Comparison of ENCODE assay signal across 25 mouse cellular contexts in genomic region chr9:62551531-62551930, GRCm38 (mm10). TPM values are rescaled to one million over a fixed set of nuclear protein-coding genes. Genes with fewer than 3 reads are reported as not detected.
DNase-seq lines count a peak whose midpoint lies in the region; ATAC-seq and TF ChIP-seq lines count a peak whose summit lies in the region.
"Had no signal": no experiment of that assay in that cellular context is flagged by ENCODE, and none has a peak within 500 bp of the region (broad histone marks: within the 10 kb centered on the region; RNA-seq: fewer than 3 reads in every experiment).

No protein-coding gene starts in this region.

- peak; percentile 81 for DNase-seq in midbrain, embryonic 11.5 days (ENCODE audit: low spot score, missing footprints)
- no peak for DNase-seq in midbrain, postnatal 0 days (ENCODE audit: low spot score)
- DNase-seq in cerebellum, adult 2 months, result peak; percentile 20 to 33
- DNase-seq in cerebellum, adult 9-11 months, result peak; percentile 52
- DNase-seq in embryo, embryonic 9.5 days (ENCODE audit: extremely low spot score), result no peak
- DNase-seq in lung, adult 18-20 months, result no peak
- DNase-seq in ovary, adult 18-20 months (ENCODE audit: low spot score), result no peak
- DNase-seq: adrenal gland, postnatal 10 days; adrenal gland, postnatal 36 days; gastrocnemius, postnatal 10 days; gastrocnemius, postnatal 36 days; heart, postnatal 14 days; heart, postnatal 4 days; kidney, adult 18-20 months had no signal

- H3K4me1 ChIP-seq in midbrain, embryonic 11.5 days (ENCODE audit: control insufficient read depth, insufficient read depth, low read length), result peaks cover 16% of the 10 kb centered on the region
- H3K4me1 ChIP-seq in midbrain, postnatal 0 days (ENCODE audit: insufficient read depth, low read length), result peaks cover 9% of the 10 kb centered on the region; the same call in 1 of the 2 replicates
- H3K4me1 ChIP-seq in cerebellum, adult 2 months (ENCODE audit: control insufficient read depth, insufficient read depth, low read length), result peaks cover 35% of the 10 kb centered on the region
- H3K4me1 ChIP-seq: embryonic facial prominence, embryonic 13.5 days; heart, embryonic 13.5 days had no signal

- H3K4me3 ChIP-seq in midbrain, embryonic 11.5 days (ENCODE audit: low read depth, low read length), result no peak overlapping the region
- H3K4me3 ChIP-seq in midbrain, postnatal 0 days (ENCODE audit: low read depth, low read length), result no peak overlapping the region
- H3K4me3 ChIP-seq in cerebellum, adult 2 months (replicated peaks; ENCODE audit: insufficient read depth, low read depth, low read length), result no peak overlapping the region
- H3K4me3 ChIP-seq: embryonic facial prominence, embryonic 10.5 days; embryonic facial prominence, embryonic 13.5 days; erythroblast, embryonic 14.5 days; forebrain, embryonic 12.5 days; forebrain, embryonic 15.5 days; heart, adult 2 months; heart, embryonic 10.5 days; heart, embryonic 13.5 days had no signal

- H3K4me2 ChIP-seq in midbrain, embryonic 11.5 days, result no peak overlapping the region
- H3K4me2 ChIP-seq in midbrain, postnatal 0 days (ENCODE audit: low read depth, low read length, poor library complexity, severe bottlenecking), result no peak overlapping the region
- H3K4me2 ChIP-seq: embryonic facial prominence, embryonic 13.5 days; forebrain, embryonic 12.5 days; forebrain, embryonic 15.5 days; heart, embryonic 13.5 days; hindbrain, embryonic 14.5 days had no signal

- no peaks in the 10 kb centered on the region for H3K9me3 ChIP-seq in midbrain, embryonic 11.5 days (ENCODE audit: control insufficient read depth, low read length)
- no peaks in the 10 kb centered on the region for H3K9me3 ChIP-seq in midbrain, postnatal 0 days (ENCODE audit: low read length)
- H3K9me3 ChIP-seq: embryonic facial prominence, embryonic 10.5 days; embryonic facial prominence, embryonic 13.5 days; forebrain, embryonic 12.5 days; forebrain, embryonic 15.5 days; heart, embryonic 10.5 days; heart, embryonic 13.5 days had no signal

- no peaks in the 10 kb centered on the region for H3K36me3 ChIP-seq in midbrain, embryonic 11.5 days (ENCODE audit: control insufficient read depth, insufficient read depth, low read length)
- H3K36me3 ChIP-seq in midbrain, postnatal 0 days (ENCODE audit: insufficient read depth, low read length), result no peaks in the 10 kb centered on the region
- H3K36me3 ChIP-seq: embryonic facial prominence, embryonic 10.5 days; embryonic facial prominence, embryonic 13.5 days; forebrain, embryonic 12.5 days; forebrain, embryonic 15.5 days; heart, embryonic 10.5 days; heart, embryonic 13.5 days had no signal

- WGBS in midbrain, embryonic 11.5 days, result 73% methylated on average over 3 of the region's 3 CpGs
- WGBS in midbrain, postnatal 0 days, result 92% methylated on average over 3 of the region's 3 CpGs
- WGBS in cerebellum, adult 2 months, result 85% methylated on average over 3 of the region's 3 CpGs

- ATAC-seq in midbrain, embryonic 11.5 days (ENCODE audit: low FRiP score), result no peak
- ATAC-seq in midbrain, postnatal 0 days (ENCODE audit: low FRiP score), result no peak
- ATAC-seq: forebrain, embryonic 15.5 days; inflammation-experienced regulatory T-cells, adult 6 months; Patski had no signal

- H3K27me3 ChIP-seq in midbrain, embryonic 11.5 days (ENCODE audit: control insufficient read depth, insufficient read depth, low read length), result no peaks in the 10 kb centered on the region
- no peaks in the 10 kb centered on the region for H3K27me3 ChIP-seq in midbrain, postnatal 0 days (ENCODE audit: insufficient read depth, low read length)
- no peaks in the 10 kb centered on the region for H3K27me3 ChIP-seq in cerebellum, adult 2 months (ENCODE audit: control insufficient read depth, insufficient read depth, low read length)
- H3K27me3 ChIP-seq: embryonic facial prominence, embryonic 13.5 days; forebrain, embryonic 12.5 days; forebrain, embryonic 15.5 days; Patski had no signal

- no peak overlapping the region for H3K27ac ChIP-seq in midbrain, embryonic 11.5 days (ENCODE audit: low read depth, low read length)
- no peak overlapping the region for H3K27ac ChIP-seq in midbrain, postnatal 0 days (ENCODE audit: low read depth, low read length)
- peak overlapping the region; percentile 51; the same call in 1 of the 2 replicates for H3K27ac ChIP-seq in cerebellum, adult 2 months (ENCODE audit: insufficient read depth, low read length)
- H3K27ac ChIP-seq: embryonic facial prominence, embryonic 10.5 days; embryonic facial prominence, embryonic 13.5 days; forebrain, embryonic 12.5 days; forebrain, embryonic 15.5 days; heart, adult 2 months; heart, embryonic 10.5 days; heart, embryonic 13.5 days; hindbrain, embryonic 14.5 days had no signal

- no peak overlapping the region for H3K9ac ChIP-seq in midbrain, embryonic 11.5 days (ENCODE audit: low read length)
- no peak overlapping the region for H3K9ac ChIP-seq in midbrain, postnatal 0 days (replicated peaks; ENCODE audit: low read length, poor library complexity, severe bottlenecking)
- H3K9ac ChIP-seq: embryonic facial prominence, embryonic 13.5 days; forebrain, embryonic 12.5 days; forebrain, embryonic 15.5 days; heart, embryonic 13.5 days; hindbrain, embryonic 14.5 days had no signal

- TF ChIP-seq POLR2A in cerebellum, adult 2 months (IDR thresholded peaks at IDR 0.05; ENCODE audit: borderline replicate concordance, insufficient read depth, low read length), result no peak

- TF ChIP-seq CTCF in midbrain, postnatal 0 days (IDR thresholded peaks at IDR 0.05), result no peak
- no peak for TF ChIP-seq CTCF in cerebellum, adult 2 months (IDR thresholded peaks at IDR 0.05; ENCODE audit: borderline replicate concordance, insufficient read depth, low read depth, low read length)

RNA-seq across cellular contexts. Expression of gene Coro2b, which starts 14.7 kb away (rescaled TPM):
- 15.3 and 15.7 TPM in 2 replicates for polyA plus RNA-seq in midbrain, embryonic 11.5 days (2014; fragmentation: Nextera tagmentation; extraction: Ambion mirVana)
- total RNA-seq in midbrain, postnatal 0 days (2014; rRNA removed), result 36.2 and 45.8 TPM in 2 replicates
- polyA plus RNA-seq in midbrain, postnatal 0 days (2015; fragmentation: Nextera tagmentation; extraction: Ambion mirVana), result 21.4 and 22.8 TPM in 2 replicates
- 210 and 244 TPM in 2 replicates for polyA plus RNA-seq in cerebellum, adult 2 months (2012; rRNA removed)
- polyA plus RNA-seq: erythroblast, embryonic 14.5 days had no signal

Comparison
In these comparisons a context has a peak if more than half of its experiments do, and no peak if none do; other contexts are left out.
1. DNase-seq: peak in midbrain, embryonic 11.5 days (single experiment), cerebellum, adult 2 months (2 of 2) and cerebellum, adult 9-11 months (single experiment); none in midbrain, postnatal 0 days (single experiment), embryo, embryonic 9.5 days (single experiment), lung, adult 18-20 months (0 of 2) and ovary, adult 18-20 months (single experiment).